Comparison of ENCODE assay signal across 10 mouse cellular contexts in genomic region chr4:142053261-142053660, GRCm38 (mm10). TPM values are rescaled to one million over a fixed set of nuclear protein-coding genes. Genes with fewer than 3 reads are reported as not detected.
DNase-seq lines count a peak whose midpoint lies in the region; ATAC-seq and TF ChIP-seq lines count a peak whose summit lies in the region.
"Had no signal": no experiment of that assay in that cellular context is flagged by ENCODE, and none has a peak within 500 bp of the region (broad histone marks: within the 10 kb centered on the region; RNA-seq: fewer than 3 reads in every experiment).

No protein-coding gene starts in this region.

- H3K9ac ChIP-seq in hindbrain, postnatal 0 days (replicated peaks; ENCODE audit: low read length) = no peak overlapping the region
- H3K9ac ChIP-seq in intestine, embryonic 15.5 days = no peak overlapping the region
- H3K9ac ChIP-seq in liver, postnatal 0 days (replicated peaks) = no peak overlapping the region
- H3K9ac ChIP-seq in midbrain, embryonic 14.5 days (replicated peaks; ENCODE audit: low read length) = no peak overlapping the region

- no peak for TF ChIP-seq CTCF in hindbrain, postnatal 0 days (IDR thresholded peaks at IDR 0.05; ENCODE audit: low read depth)
- TF ChIP-seq CTCF in liver, postnatal 0 days (IDR thresholded peaks at IDR 0.05; ENCODE audit: low read depth) = no peak

- WGBS in hindbrain, embryonic 10.5 days = 72% methylated on average over 4 of the region's 4 CpGs
- WGBS in hindbrain, postnatal 0 days = 78% methylated on average over 4 of the region's 4 CpGs
- 50% methylated on average over 4 of the region's 4 CpGs for WGBS in intestine, embryonic 15.5 days
- 40% methylated on average over 4 of the region's 4 CpGs for WGBS in liver, postnatal 0 days (ENCODE audit: insufficient replicate concordance)
- WGBS in midbrain, embryonic 14.5 days = 74% methylated on average over 4 of the region's 4 CpGs

- peaks cover 32% of the 10 kb centered on the region for H3K4me1 ChIP-seq in hindbrain, embryonic 10.5 days (replicated peaks)
- peaks cover 7% of the 10 kb centered on the region; the same call in 1 of the 2 replicates for H3K4me1 ChIP-seq in hindbrain, postnatal 0 days (ENCODE audit: insufficient read depth, low read length)
- peaks cover 31% of the 10 kb centered on the region for H3K4me1 ChIP-seq in intestine, embryonic 15.5 days (replicated peaks)
- peaks cover 46% of the 10 kb centered on the region for H3K4me1 ChIP-seq in liver, postnatal 0 days (ENCODE audit: insufficient read depth)
- no peaks in the 10 kb centered on the region for H3K4me1 ChIP-seq in midbrain, embryonic 14.5 days (ENCODE audit: control insufficient read depth, insufficient read depth, low read length)

- ATAC-seq in hindbrain, postnatal 0 days = no peak
- peak; percentile 48; the same call in 1 of the 2 replicates for ATAC-seq in common myeloid progenitor, adult 5-6 weeks (replicated peaks; ENCODE audit: low read depth, poor library complexity, severe bottlenecking)
- ATAC-seq in intestine, embryonic 15.5 days = peak; percentile 35
- peak; percentile 68 for ATAC-seq in liver, postnatal 0 days
- no peak for ATAC-seq in midbrain, embryonic 14.5 days (ENCODE audit: low FRiP score, low TSS enrichment)

- H3K27me3 ChIP-seq in hindbrain, embryonic 10.5 days (ENCODE audit: insufficient read depth, poor library complexity, severe bottlenecking) = no peaks in the 10 kb centered on the region
- H3K27me3 ChIP-seq in hindbrain, postnatal 0 days (ENCODE audit: insufficient read depth, low read length) = no peaks in the 10 kb centered on the region
- H3K27me3 ChIP-seq in intestine, embryonic 15.5 days (replicated peaks) = no peaks in the 10 kb centered on the region
- no peaks in the 10 kb centered on the region for H3K27me3 ChIP-seq in liver, postnatal 0 days (ENCODE audit: insufficient read depth, low read length)
- no peaks in the 10 kb centered on the region for H3K27me3 ChIP-seq in midbrain, embryonic 14.5 days (ENCODE audit: control insufficient read depth, insufficient read depth, low read length)
- H3K27me3 ChIP-seq: CH12.LX had no signal

- DNase-seq in hindbrain, embryonic 10.5 days (ENCODE audit: low spot score) = no peak
- DNase-seq in hindbrain, postnatal 0 days (ENCODE audit: low spot score) = no peak
- peak; percentile 66 for DNase-seq in liver, postnatal 0 days
- no peak for DNase-seq in midbrain, embryonic 14.5 days
- DNase-seq in left cerebral cortex, postnatal 25 days (ENCODE audit: low spot score in 2 of 2) = no peak
- DNase-seq: gastrocnemius, postnatal 10 days had no signal

- H3K4me2 ChIP-seq in hindbrain, postnatal 0 days (ENCODE audit: low read depth, low read length) = no peak overlapping the region
- H3K4me2 ChIP-seq in intestine, embryonic 15.5 days (replicated peaks) = no peak overlapping the region; the same call in 1 of the 2 replicates
- no peak overlapping the region for H3K4me2 ChIP-seq in liver, postnatal 0 days (ENCODE audit: low read depth, low read length)
- no peak overlapping the region for H3K4me2 ChIP-seq in midbrain, embryonic 14.5 days (ENCODE audit: low read length)

- H3K36me3 ChIP-seq in hindbrain, embryonic 10.5 days = no peaks in the 10 kb centered on the region
- H3K36me3 ChIP-seq in hindbrain, postnatal 0 days (ENCODE audit: insufficient read depth, low read length) = no peaks in the 10 kb centered on the region
- no peaks in the 10 kb centered on the region for H3K36me3 ChIP-seq in intestine, embryonic 15.5 days
- no peaks in the 10 kb centered on the region for H3K36me3 ChIP-seq in liver, postnatal 0 days (replicated peaks; ENCODE audit: insufficient read depth, low read length)
- H3K36me3 ChIP-seq in midbrain, embryonic 14.5 days (ENCODE audit: control insufficient read depth, insufficient read depth, low read length) = no peaks in the 10 kb centered on the region

- no peaks in the 10 kb centered on the region for H3K9me3 ChIP-seq in hindbrain, embryonic 10.5 days
- H3K9me3 ChIP-seq in hindbrain, postnatal 0 days (ENCODE audit: low read length) = no peaks in the 10 kb centered on the region
- no peaks in the 10 kb centered on the region for H3K9me3 ChIP-seq in intestine, embryonic 15.5 days
- H3K9me3 ChIP-seq in liver, postnatal 0 days (ENCODE audit: low read length) = no peaks in the 10 kb centered on the region
- H3K9me3 ChIP-seq in midbrain, embryonic 14.5 days (ENCODE audit: control insufficient read depth, low read length) = no peaks in the 10 kb centered on the region

- H3K27ac ChIP-seq in hindbrain, embryonic 10.5 days = 0 out of 2 replicates have a peak overlapping the region, but pooled peaks have one; percentile 31
- no peak overlapping the region for H3K27ac ChIP-seq in hindbrain, postnatal 0 days
- H3K27ac ChIP-seq in intestine, embryonic 15.5 days = peak overlapping the region; percentile 66
- peak overlapping the region; percentile 71 for H3K27ac ChIP-seq in liver, postnatal 0 days (ENCODE audit: low read depth)
- no peak overlapping the region for H3K27ac ChIP-seq in midbrain, embryonic 14.5 days (replicated peaks; ENCODE audit: low read depth, low read length)

- H3K4me3 ChIP-seq in hindbrain, embryonic 10.5 days = no peak overlapping the region
- no peak overlapping the region for H3K4me3 ChIP-seq in hindbrain, postnatal 0 days (ENCODE audit: low read length)
- H3K4me3 ChIP-seq in intestine, embryonic 15.5 days (replicated peaks) = no peak overlapping the region
- H3K4me3 ChIP-seq in liver, postnatal 0 days (ENCODE audit: low read depth, low read length) = no peak overlapping the region
- H3K4me3 ChIP-seq in midbrain, embryonic 14.5 days (replicated peaks; ENCODE audit: low read depth, low read length) = no peak overlapping the region
- H3K4me3 ChIP-seq: megakaryocyte, embryonic 14.5 days had no signal

- intact Hi-C loops in left cerebral cortex, postnatal 25 days (cut with DNase I) = no loop called here

- no peak for TF ChIP-seq EP300 in liver, postnatal 0 days (IDR thresholded peaks at IDR 0.05; ENCODE audit: low read depth)

RNA-seq across cellular contexts. Expression of gene Tmem51, which starts 30.8 kb away (rescaled TPM):
- polyA plus RNA-seq in hindbrain, embryonic 10.5 days (2016; fragmentation: Nextera tagmentation; extraction: Ambion mirVana) = 9.2 and 12.1 TPM in 2 replicates
- total RNA-seq in hindbrain, postnatal 0 days (2014; rRNA removed) = 7.5 and 7.6 TPM in 2 replicates
- 7.8 and 8.6 TPM in 2 replicates for polyA plus RNA-seq in hindbrain, postnatal 0 days (2015; fragmentation: Nextera tagmentation; extraction: Ambion mirVana)
- 0.39 and 0.41 TPM in 2 replicates for total RNA-seq in common myeloid progenitor, adult 5-6 weeks (2017)
- 103 and 109 TPM in 2 replicates for polyA plus RNA-seq in intestine, embryonic 15.5 days (2015; fragmentation: Nextera tagmentation; extraction: Ambion mirVana)
- polyA plus RNA-seq in liver, postnatal 0 days (2015; fragmentation: Nextera tagmentation; extraction: Ambion mirVana) = 13.7 and 15.7 TPM in 2 replicates
- polyA plus RNA-seq in midbrain, embryonic 14.5 days (2014; fragmentation: Nextera tagmentation; extraction: Ambion mirVana) = 4.8 and 7.2 TPM in 2 replicates
- total RNA-seq in left cerebral cortex, postnatal 25 days (2021) = 1 to 10 TPM; 3.9 to 4.6 TPM

RNA-seq across cellular contexts. Expression of gene Fhad1, which starts 38.4 kb away (rescaled TPM):
- polyA plus RNA-seq in hindbrain, embryonic 10.5 days (2016; fragmentation: Nextera tagmentation; extraction: Ambion mirVana) = 2.3 and 4.1 TPM in 2 replicates
- 2.0 and 16.9 TPM in 2 replicates for total RNA-seq in hindbrain, postnatal 0 days (2014; rRNA removed)
- 5.8 and 7.5 TPM in 2 replicates for polyA plus RNA-seq in hindbrain, postnatal 0 days (2015; fragmentation: Nextera tagmentation; extraction: Ambion mirVana)
- not detected in 2 replicates for total RNA-seq in common myeloid progenitor, adult 5-6 weeks (2017)
- polyA plus RNA-seq in intestine, embryonic 15.5 days (2015; fragmentation: Nextera tagmentation; extraction: Ambion mirVana) = 1.4 and 2.3 TPM in 2 replicates
- polyA plus RNA-seq in liver, postnatal 0 days (2015; fragmentation: Nextera tagmentation; extraction: Ambion mirVana) = 0.71 and 1.0 TPM in 2 replicates
- 2.4 and 3.6 TPM in 2 replicates for polyA plus RNA-seq in midbrain, embryonic 14.5 days (2014; fragmentation: Nextera tagmentation; extraction: Ambion mirVana)
- 1 to 10 TPM; 4.6 to 5.1 TPM for total RNA-seq in left cerebral cortex, postnatal 25 days (2021)

Comparison
In these comparisons a context has a peak if more than half of its experiments do, and no peak if none do; other contexts are left out.
1. H3K27ac ChIP-seq: peak in hindbrain, embryonic 10.5 days (single experiment), intestine, embryonic 15.5 days (single experiment) and liver, postnatal 0 days (single experiment); none in hindbrain, postnatal 0 days (single experiment) and midbrain, embryonic 14.5 days (single experiment).
2. ATAC-seq: peak in common myeloid progenitor, adult 5-6 weeks (single experiment), intestine, embryonic 15.5 days (single experiment) and liver, postnatal 0 days (single experiment); none in hindbrain, postnatal 0 days (single experiment) and midbrain, embryonic 14.5 days (single experiment).